Comparison of ENCODE assay signal across 31 mouse cellular contexts in the genomic region with DNA sequence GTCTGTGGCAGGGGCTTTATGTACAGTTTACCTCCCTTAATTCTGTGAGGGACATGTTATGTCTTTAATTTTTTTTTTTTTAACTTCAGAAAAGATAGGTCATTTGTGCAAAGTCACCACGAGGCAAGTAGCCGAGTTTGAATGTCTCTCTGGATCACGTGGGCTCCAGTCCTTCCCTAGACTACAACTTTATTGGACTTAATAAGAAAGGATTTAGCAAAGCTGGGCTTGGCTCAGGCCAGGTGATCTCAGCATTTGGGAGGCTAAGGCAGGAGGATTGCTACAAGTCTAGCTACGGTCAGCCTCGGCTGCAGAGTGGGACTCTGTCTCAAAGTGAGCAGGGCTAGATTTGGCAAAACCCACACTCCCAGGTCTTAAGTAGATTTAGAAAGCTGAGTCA. TPM values are rescaled to one million over a fixed set of nuclear protein-coding genes. Genes with fewer than 3 reads are reported as not detected.
DNase-seq lines count a peak whose midpoint lies in the region; TF ChIP-seq lines count a peak whose summit lies in the region.
"Had no signal": no experiment of that assay in that cellular context is flagged by ENCODE, and none has a peak within 500 bp of the region (broad histone marks: within the 10 kb centered on the region; RNA-seq: fewer than 3 reads in every experiment).

No protein-coding gene starts in this region.

- no peaks in the 10 kb centered on the region for H3K36me3 ChIP-seq in heart, embryonic 10.5 days
- H3K36me3 ChIP-seq: embryonic facial prominence, embryonic 13.5 days; G1E; intestine, embryonic 15.5 days; limb, embryonic 12.5 days; liver, embryonic 15.5 days; lung, embryonic 15.5 days; midbrain, embryonic 10.5 days; neural tube, embryonic 12.5 days had no signal

- 76% methylated on average over 5 of the region's 5 CpGs for whole genome bisulfite sequencing in heart, embryonic 10.5 days
- 66% methylated on average over 5 of the region's 5 CpGs for WGBS in olfactory bulb, adult 2 months

- H3K4me1 ChIP-seq in heart, embryonic 10.5 days = peaks cover 52% of the 10 kb centered on the region
- peaks cover 31% of the 10 kb centered on the region for H3K4me1 ChIP-seq in olfactory bulb, adult 2 months (ENCODE audit: control insufficient read depth, insufficient read depth, low read length)

- no peaks in the 10 kb centered on the region for H3K27me3 ChIP-seq in heart, embryonic 10.5 days (ENCODE audit: insufficient read depth, poor library complexity, severe bottlenecking)
- H3K27me3 ChIP-seq: embryonic facial prominence, embryonic 13.5 days; intestine, embryonic 15.5 days; limb, embryonic 12.5 days; liver, embryonic 15.5 days; lung, embryonic 15.5 days; neural tube, embryonic 12.5 days had no signal

- no peak for TF ChIP-seq CTCF in left cerebral cortex, adult 2 months (IDR thresholded peaks at IDR 0.05)
- TF ChIP-seq CTCF in olfactory bulb, adult 2 months (IDR thresholded peaks at IDR 0.05; ENCODE audit: insufficient read depth, low read depth, low read length) = no peak

- intact Hi-C loops in heart, postnatal 14 days (cut with DNase I) = loop anchor here (2.0 to 5.0 kb wide), 3 partner anchors 53 to 83 kb away; partner anchors contain the start of gene Wnk1
- intact Hi-C loops in left cerebral cortex, adult 2 months (cut with DNase I) = loop anchor here (2.0 to 5.0 kb wide), 4 partner anchors 49 to 82 kb away; partner anchors contain the start of gene Wnk1

- H3K9me3 ChIP-seq in heart, embryonic 10.5 days = no peaks in the 10 kb centered on the region
- H3K9me3 ChIP-seq: embryonic facial prominence, embryonic 13.5 days; G1E; intestine, embryonic 15.5 days; limb, embryonic 12.5 days; liver, embryonic 15.5 days; lung, embryonic 15.5 days; midbrain, embryonic 10.5 days; neural tube, embryonic 12.5 days had no signal

- no peak for TF ChIP-seq POLR2A in olfactory bulb, adult 2 months (IDR thresholded peaks at IDR 0.05; ENCODE audit: insufficient read depth, low read depth, low read length)

- DNase-seq in heart, embryonic 10.5 days (ENCODE audit: low spot score) = no peak
- no peak for DNase-seq in heart, postnatal 14 days
- no peak for DNase-seq in left cerebral cortex, adult 2 months (ENCODE audit: extremely low spot score in 1 of 2, low spot score in 2 of 2)
- DNase-seq in left cerebral cortex, adult 9 months (ENCODE audit: low spot score in 2 of 2) = no peak
- DNase-seq in brain, adult 2 months (ENCODE audit: low read depth, low spot score) = peak; percentile 42
- DNase-seq in cerebellum, adult 11-12 months = no peak
- DNase-seq: cerebellum, adult 11 months had no signal

- peak overlapping the region; percentile 36; the same call in 1 of the 2 replicates for H3K27ac ChIP-seq in heart, embryonic 10.5 days
- peak overlapping the region; percentile 75 for H3K27ac ChIP-seq in left cerebral cortex, adult 2 months
- H3K27ac ChIP-seq in olfactory bulb, adult 2 months (ENCODE audit: insufficient read depth, low read depth, low read length) = peak overlapping the region; percentile 13
- H3K27ac ChIP-seq: intestine, embryonic 15.5 days; limb, embryonic 12.5 days; liver, embryonic 15.5 days; lung, embryonic 15.5 days; midbrain, embryonic 10.5 days; neural tube, embryonic 12.5 days had no signal

- no peak overlapping the region for H3K4me3 ChIP-seq in heart, embryonic 10.5 days
- H3K4me3 ChIP-seq in left cerebral cortex, adult 2 months = no peak overlapping the region
- no peak overlapping the region for H3K4me3 ChIP-seq in olfactory bulb, adult 2 months (ENCODE audit: insufficient read depth, low read depth, low read length)
- H3K4me3 ChIP-seq: embryonic facial prominence, embryonic 13.5 days; erythroblast, embryonic 14.5 days; intestine, embryonic 15.5 days; limb, embryonic 12.5 days; liver, embryonic 15.5 days; lung, embryonic 15.5 days; midbrain, embryonic 10.5 days; myocyte; neural tube, embryonic 12.5 days had no signal

RNA-seq across cellular contexts. Expression of gene Ninj2, which starts 16.8 kb away (rescaled TPM):
- polyA plus RNA-seq in heart, embryonic 10.5 days (2016; fragmentation: Nextera tagmentation; extraction: Ambion mirVana) = not detected in 2 replicates
- total RNA-seq in heart, postnatal 14 days (2021) = not detected
- total RNA-seq in left cerebral cortex, adult 2 months (2021) = 1 to 10 TPM in 1 of 2 experiments, under 1 TPM in 1; 0.56 to 1.3 TPM
- not detected in 2 replicates for polyA plus RNA-seq in olfactory bulb, adult 2 months (2012; ENCODE audit: insufficient read depth, insufficient read length, low replicate concordance, missing spikeins)
- total RNA-seq: adrenal gland, adult 8-10 months; adrenal gland, postnatal 4 days; common myeloid progenitor, adult 5-6 weeks; G1E; gastrocnemius, postnatal 10 days; liver, adult 2 months; megakaryocyte progenitor cell, adult 5-6 weeks; midbrain, postnatal 0 days had no signal
- polyA plus RNA-seq: embryonic facial prominence, embryonic 13.5 days; erythroblast, embryonic 14.5 days; forebrain, embryonic 11.5 days; forebrain, embryonic 16.5 days; G1E; heart, embryonic 14.5 days; hindbrain, embryonic 11.5 days; hindbrain, embryonic 16.5 days; intestine, embryonic 15.5 days; kidney, adult 2 months; limb, embryonic 12.5 days; liver, adult 2 months; midbrain, embryonic 10.5 days; midbrain, postnatal 0 days; neural tube, embryonic 12.5 days had no signal

Comparison
In these comparisons a context has a peak if more than half of its experiments do, and no peak if none do; other contexts are left out.
1. H3K27ac ChIP-seq: peak in every context shown above with its lines; median percentile 75 in left cerebral cortex, adult 2 months; 36 in heart, embryonic 10.5 days; 13 in olfactory bulb, adult 2 months.